Mouse (Mus musculus) layer of hippocampus, postnatal 14 days (tissue): ENCODE measurements around the gene Rab40b. TPM values are rescaled to one million over a fixed set of nuclear protein-coding genes. Genes with fewer than 3 reads are reported as not detected.

Experiments used
- DNase-seq, 2 experiments: peaks; one replicate each; pipeline ENCODE4 v3.0.0; 2021 to 2022; ENCODE audit warnings: low spot score in 2 of 2, mixed read lengths in 1 of 2
- long read RNA-seq, 2 experiments: library from polyadenylated mRNA; stranded (forward); transcript quantifications; one replicate each; pipeline ENCODE4 v2.0.0; 2021
- total RNA-seq, 2 experiments: library from RNA; stranded (reverse); gene quantifications; 2 replicates each; pipeline ENCODE4 v1.2.3; 2021

Gene Rab40b
- 10 to 100 TPM; 50.3 to 53.3 TPM for total RNA-seq
- long read RNA-seq, experiment 1, transcript Rab40b-201 (6 exons, 1,861 nt) = major isoform, 51 of 58 reads
- long read RNA-seq, experiment 1, partial matches to known transcripts = 1 of 58 reads
- long read RNA-seq, experiment 1, other reads (novel, unspliced or antisense) = 6 of 58 reads
- long read RNA-seq, experiment 2, transcript Rab40b-201 (6 exons, 1,861 nt) = major isoform, 74 of 87 reads
- long read RNA-seq, experiment 2, partial matches to known transcripts = 2 of 87 reads
- long read RNA-seq, experiment 2, other reads (novel, unspliced or antisense) = 11 of 87 reads

- peak; percentile 85 to 96 for DNase-seq
Measured at GRCm38 (mm10) chr11:121387750-121388553, at the start of gene Rab40b. Rab40b (minus strand) TSS chr11:121388251.

- DNase-seq = no peak
Measured at GRCm38 (mm10) chr11:121437236-121437635, 49.2 kb upstream of the Rab40b start.

- DNase-seq = peak; percentile 86 to 93
Measured at GRCm38 (mm10) chr11:121434156-121435155, 46.4 kb upstream of the Rab40b start, which contains the start of gene Fn3k. Fn3k (plus strand) TSS chr11:121434913.

GRCm38 (mm10) chr11:121433397-121433796 is 45.3 kb upstream of the Rab40b start:
- no peak for DNase-seq

GRCm38 (mm10) chr11:121421553-121422173 is 33.6 kb upstream of the Rab40b start:
- no peak for DNase-seq

GRCm38 (mm10) chr11:121420830-121421552 is 32.9 kb upstream of the Rab40b start, which contains the start of gene Fn3krp:
Fn3krp (plus strand) TSS chr11:121421401.
- peak; percentile 98 to 100 for DNase-seq

GRCm38 (mm10) chr11:121420379-121420778 is 32.3 kb upstream of the Rab40b start:
- DNase-seq = no peak

- no peak for DNase-seq
Measured at GRCm38 (mm10) chr11:121418932-121419331, 30.9 kb upstream of the Rab40b start.

- no peak for DNase-seq
Measured at GRCm38 (mm10) chr11:121417971-121418370, 29.9 kb upstream of the Rab40b start.

GRCm38 (mm10) chr11:121415351-121415750 is 27.3 kb upstream of the Rab40b start:
- no peak for DNase-seq

- DNase-seq = no peak
Measured at GRCm38 (mm10) chr11:121414762-121415161, 26.7 kb upstream of the Rab40b start.

- no peak for DNase-seq
Measured at GRCm38 (mm10) chr11:121407366-121408155, 19.5 kb upstream of the Rab40b start.

GRCm38 (mm10) chr11:121392405-121392804 is 4.4 kb upstream of the Rab40b start:
- DNase-seq = no peak

GRCm38 (mm10) chr11:121390793-121391192 is 2.7 kb upstream of the Rab40b start:
- DNase-seq = no peak

GRCm38 (mm10) chr11:121388554-121388945 is 499 bp upstream of the Rab40b start:
- DNase-seq = no peak

GRCm38 (mm10) chr11:121380294-121380693 is 7.8 kb downstream of the Rab40b start:
- DNase-seq = no peak

GRCm38 (mm10) chr11:121378644-121379043 is 9.4 kb downstream of the Rab40b start:
- DNase-seq = no peak

GRCm38 (mm10) chr11:121373305-121373704 is 14.7 kb downstream of the Rab40b start:
- no peak for DNase-seq
